Mouse (Mus musculus) myocyte (in vitro differentiated cells): ENCODE measurements around the gene Ghrl.

Experiments used
- MAX ChIP-seq: IDR thresholded peaks from one replicate; pipeline ENCODE4 v1.6.1; 2011; ENCODE audit warnings: low read depth, mild to moderate bottlenecking, control low read depth
- POLR2A ChIP-seq: IDR thresholded peaks from one replicate; pipeline ENCODE4 v1.6.1; 2011; ENCODE audit warnings: low read depth, mild to moderate bottlenecking, control low read depth, moderate library complexity; ENCODE audit not compliant: insufficient read length
- REST ChIP-seq: IDR thresholded peaks from one replicate; pipeline ENCODE4 v1.6.1; 2011; ENCODE audit warnings: mild to moderate bottlenecking, control low read depth, moderate library complexity; ENCODE audit not compliant: insufficient read depth, insufficient read length
- USF1 ChIP-seq: IDR thresholded peaks from one replicate; pipeline ENCODE4 v1.6.1; 2011; ENCODE audit warnings: low read depth, mild to moderate bottlenecking, control low read depth, moderate library complexity

GRCm38 (mm10) chr6:113728181-113728580 lies 8.5 kb upstream of the Ghrl start:
- TF ChIP-seq MAX (no peak), POLR2A (no peak), REST (no peak), USF1 (no peak)
